Mouse (Mus musculus): ENCODE measurements at regions not wholly inside any gene's neighbourhood (a gene's known extent, or its start where the extent isn't known, plus 50 kb on each side); places are given as distances from the start of the nearest gene placed in this dataset.

DNA sequence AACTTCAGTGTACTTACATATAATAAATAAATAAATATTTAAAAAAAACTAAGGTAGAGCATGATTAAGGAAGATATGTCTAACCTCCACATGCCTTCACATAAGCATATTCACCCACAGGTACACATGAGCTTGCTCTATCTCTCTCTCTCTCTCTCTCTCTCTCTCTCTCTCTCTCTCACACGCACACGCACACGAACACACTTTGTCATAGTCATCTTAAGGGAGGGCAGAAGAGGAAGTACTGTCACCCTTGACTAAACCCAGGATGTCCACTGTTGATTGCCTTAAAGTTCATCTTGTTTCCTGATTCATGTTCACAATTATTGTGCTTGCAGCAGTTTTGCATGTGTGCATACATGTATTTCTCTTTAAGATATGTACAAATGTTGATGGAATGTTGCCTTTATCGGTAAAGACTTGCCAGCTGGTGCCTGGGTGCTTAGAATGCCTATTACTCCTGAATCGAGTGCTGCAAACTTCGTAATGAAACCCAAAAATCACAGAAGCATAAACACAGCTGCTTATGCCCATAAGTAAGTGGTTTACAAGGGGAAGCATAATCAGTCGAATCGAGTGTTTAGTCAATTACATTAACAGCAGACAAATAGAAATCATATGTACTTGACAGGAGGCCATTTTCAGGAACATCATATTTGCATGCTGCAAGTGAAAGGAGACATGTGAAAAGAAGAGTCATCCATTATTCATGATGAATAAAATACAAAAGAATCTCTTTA is 84.3 kb downstream of the Tmem168 start:
- DNase-seq = no peak

DNA sequence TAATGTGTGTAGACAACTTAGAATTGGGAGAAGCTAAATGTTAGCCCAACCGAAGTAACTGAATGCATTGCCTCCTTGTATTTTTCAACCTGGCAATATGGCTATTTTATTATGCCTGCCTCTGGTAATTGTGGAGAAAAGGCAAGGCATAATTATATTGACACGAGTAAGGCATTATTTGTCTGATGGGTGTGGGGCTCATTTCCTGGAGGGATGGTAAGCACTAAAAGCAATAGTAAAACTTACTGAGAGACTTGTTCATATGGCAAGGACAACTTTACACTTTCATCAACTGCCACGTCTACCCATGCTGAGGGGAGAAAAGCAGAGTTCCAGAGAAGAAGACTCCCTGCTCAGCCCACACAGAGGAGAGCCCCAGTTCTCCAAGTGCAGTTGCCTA is 93.8 kb downstream of the Tmem168 start:
- no peak for DNase-seq

- DNase-seq = no peak
These were observed 131.3 kb downstream of the Tmem168 start for GRCm38 (mm10) chr6:13476493-13477129.

DNA sequence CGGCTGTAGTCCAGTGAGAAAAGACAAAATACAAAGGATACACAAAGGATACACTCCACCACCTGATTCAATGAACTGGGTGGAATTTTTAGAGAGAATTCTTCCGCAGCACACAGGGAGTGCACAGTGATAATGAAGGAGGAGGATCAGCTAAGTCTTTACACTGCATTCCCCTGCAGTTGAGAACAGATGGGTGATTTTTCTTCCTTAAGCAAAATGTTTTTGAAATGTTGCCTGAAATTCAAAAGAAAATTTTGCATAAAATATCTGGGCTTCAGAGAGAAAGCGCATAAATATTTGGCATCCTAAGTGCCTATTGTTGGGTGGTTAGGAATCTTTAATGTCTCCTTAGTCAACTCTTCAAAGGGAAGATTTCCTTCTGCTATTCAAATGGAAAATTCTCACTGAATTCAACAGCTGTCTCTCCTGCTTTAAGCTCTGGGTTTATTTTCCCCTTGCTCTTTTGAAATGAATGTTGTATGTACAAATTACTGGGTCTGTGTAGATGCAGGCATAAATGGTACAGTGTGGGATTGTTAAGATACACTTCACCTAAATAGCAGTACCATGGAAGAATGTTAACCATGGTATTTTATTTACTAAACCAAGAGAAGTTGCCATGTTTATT is 158.6 kb downstream of the Tmem168 start:
- DNase-seq = no peak

DNA sequence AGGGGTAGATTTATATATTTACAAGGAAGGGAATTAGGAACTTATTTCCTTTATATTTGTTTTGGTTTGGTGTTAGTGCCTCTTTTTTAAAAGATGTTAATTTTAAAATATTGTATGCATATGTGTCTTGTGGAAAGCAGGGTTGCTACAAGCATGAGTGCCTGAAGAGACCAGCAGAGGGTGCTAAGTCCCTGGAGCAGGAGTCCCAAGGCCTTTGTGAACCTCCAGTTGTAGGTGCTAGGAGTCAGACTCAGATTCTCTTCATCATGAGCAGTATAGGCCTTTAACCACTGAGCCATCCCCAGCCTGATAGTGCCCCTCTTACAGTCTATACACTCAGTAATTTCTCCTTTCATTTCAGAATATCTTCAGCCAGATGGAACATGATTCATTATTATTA is 189.0 kb upstream of the Vwde start:
- DNase-seq = peak; percentile 6

GRCm38 (mm10) chr6:13413092-13413491 is 188.3 kb upstream of the Vwde start:
- no peak for DNase-seq

GRCm38 (mm10) chr6:13384469-13384868 is 159.7 kb upstream of the Vwde start:
- DNase-seq = no peak

GRCm38 (mm10) chr6:13383211-13383610 is 158.4 kb upstream of the Vwde start:
- DNase-seq = no peak

GRCm38 (mm10) chr6:13380819-13381218 is 156.1 kb upstream of the Vwde start:
- DNase-seq = no peak

- DNase-seq = no peak
These were observed 155.0 kb upstream of the Vwde start for GRCm38 (mm10) chr6:13379727-13380126.

GRCm38 (mm10) chr6:13373896-13374295 is 149.1 kb upstream of the Vwde start:
- DNase-seq = no peak

- no peak for DNase-seq
These were observed 145.0 kb upstream of the Vwde start for GRCm38 (mm10) chr6:13369709-13370296.

Measured in thymus, postnatal 4 days (tissue).